Mouse (Mus musculus) spleen, adult 10 weeks (tissue): ENCODE measurements around the gene Rad21l. TPM values are rescaled to one million over a fixed set of nuclear protein-coding genes. Genes with fewer than 3 reads are reported as not detected.

Experiments
- polyA plus RNA-seq: library from polyadenylated mRNA; stranded (reverse); fragments of 350-450 nt; fragmentation: Illumina TruSeq; extraction: RNeasy Lipid Tissue Mini Kit (QIAGEN cat#74804); gene quantifications from one replicate; pipeline ENCODE4 v1.2.3, GENCODE M21; 2015; ENCODE audit warnings: low replicate concordance; ENCODE audit not compliant: insufficient read depth

Gene Rad21l
- polyA plus RNA-seq, result not detected

GRCm38 (mm10) chr2:151668433-151668832, at the start of gene Rad21l:
Rad21l (minus strand) TSS chr2:151668533.

GRCm38 (mm10) chr2:151701231-151702145, 33.2 kb upstream of the Rad21l start, which contains the start of gene Tmem74b:
Tmem74b (plus strand) TSS chr2:151702008.

GRCm38 (mm10) chr2:151632159-151632814, 36.0 kb downstream of the Rad21l start, which contains the start of gene Snph:
Snph (minus strand) TSS chr2:151632593.

Other genes starting within 250 kb of the Rad21l start
- not detected for gene 4921509C19Rik, start 192.4 kb downstream of the Rad21l start, polyA plus RNA-seq
- gene Nsfl1c, start 174.4 kb downstream of the Rad21l start, polyA plus RNA-seq, result 102 TPM
- gene Fkbp1a, start 126.0 kb downstream of the Rad21l start, polyA plus RNA-seq, result 140 TPM
- 2.3 TPM for gene Sdcbp2, start 95.9 kb downstream of the Rad21l start, polyA plus RNA-seq
- 0.22 TPM for gene Snph, start 35.9 kb downstream of the Rad21l start, polyA plus RNA-seq
- not detected for gene Tmem74b, start 33.5 kb upstream of the Rad21l start, polyA plus RNA-seq
- gene Psmf1, start 75.7 kb upstream of the Rad21l start, polyA plus RNA-seq, result 27.8 TPM
- not detected for gene Rspo4, start 174.4 kb upstream of the Rad21l start, polyA plus RNA-seq
- gene Angpt4, start 242.7 kb upstream of the Rad21l start, polyA plus RNA-seq, result 0.19 TPM